Mouse (Mus musculus) ES-Bruce4 (cell line): ENCODE data around the gene Sprtn. TPM values are rescaled to one million over a fixed set of nuclear protein-coding genes. Genes with fewer than 3 reads are reported as not detected.

Experiments used
- H3K27ac ChIP-seq: 2 replicates; pipeline ENCODE4 v1.5.1; 2012; ENCODE audit warnings: low read length, inconsistent platforms; ENCODE audit not compliant: insufficient read depth
- H3K27me3 ChIP-seq: 2 replicates; pipeline ENCODE4 v1.6.1; 2012; ENCODE audit warnings: mild to moderate bottlenecking, low read length, inconsistent platforms; ENCODE audit not compliant: control insufficient read depth, poor library complexity, insufficient read depth, severe bottlenecking
- H3K36me3 ChIP-seq: 2 replicates; pipeline ENCODE4 v1.6.1; 2012; ENCODE audit warnings: inconsistent platforms, mild to moderate bottlenecking, low read length, moderate library complexity; ENCODE audit not compliant: control insufficient read depth, poor library complexity, insufficient read depth, severe bottlenecking
- H3K4me1 ChIP-seq: one replicate; pipeline ENCODE4 v1.8.1; 2011; ENCODE audit warnings: low read length; ENCODE audit not compliant: control insufficient read depth, insufficient read depth
- H3K4me3 ChIP-seq: 2 replicates; pipeline ENCODE4 v1.5.1; 2011; ENCODE audit warnings: low read depth, mild to moderate bottlenecking, low read length
- H3K9ac ChIP-seq: 2 replicates; pipeline ENCODE4 v1.6.1; 2012; ENCODE audit warnings: low read depth, mild to moderate bottlenecking, inconsistent platforms; ENCODE audit not compliant: poor library complexity, severe bottlenecking
- H3K9me3 ChIP-seq: replicated peaks from 2 replicates; pipeline ENCODE4 v1.6.1; 2012; ENCODE audit warnings: mild to moderate bottlenecking, low read length, inconsistent platforms; ENCODE audit not compliant: control insufficient read depth, poor library complexity, insufficient read depth, severe bottlenecking
- CTCF ChIP-seq: IDR thresholded peaks from one replicate; pipeline ENCODE4 v1.8.1; 2011; ENCODE audit warnings: low read depth, low read length
- EP300 ChIP-seq: IDR thresholded peaks from 2 replicates; pipeline ENCODE4 v1.6.1; 2011; ENCODE audit warnings: low read depth, low read length; ENCODE audit not compliant: insufficient read depth
- POLR2A ChIP-seq: IDR thresholded peaks from one replicate; pipeline ENCODE4 v1.8.1; 2011; ENCODE audit warnings: low read length; ENCODE audit not compliant: insufficient read depth
- polyA plus RNA-seq: library from polyadenylated mRNA; stranded (reverse); fragments of >200 nt; gene quantifications from 2 replicates; pipeline ENCODE4 v1.2.4, GENCODE M21; 2011; ENCODE audit warnings: low read depth; ENCODE audit not compliant: missing spikeins, insufficient read depth, insufficient read length

The Sprtn gene
- polyA plus RNA-seq, 1 experiment = 14.3 TPM

GRCm38 (mm10) chr8:124932435-124932834 is 34.7 kb downstream of the Sprtn start:
- Histone ChIP-seq H3K9me3 (no peaks in the 10 kb centered on the region), H3K27me3 (no peaks in the 10 kb centered on the region), H3K9ac (no peak overlapping the region), H3K4me1 (no peaks in the 10 kb centered on the region), H3K36me3 (no peaks in the 10 kb centered on the region), H3K4me3 (no peak overlapping the region), H3K27ac (no peak overlapping the region)
- no peak for TF ChIP-seq CTCF
- TF ChIP-seq EP300 = no peak
- TF ChIP-seq POLR2A = no peak

DNA sequence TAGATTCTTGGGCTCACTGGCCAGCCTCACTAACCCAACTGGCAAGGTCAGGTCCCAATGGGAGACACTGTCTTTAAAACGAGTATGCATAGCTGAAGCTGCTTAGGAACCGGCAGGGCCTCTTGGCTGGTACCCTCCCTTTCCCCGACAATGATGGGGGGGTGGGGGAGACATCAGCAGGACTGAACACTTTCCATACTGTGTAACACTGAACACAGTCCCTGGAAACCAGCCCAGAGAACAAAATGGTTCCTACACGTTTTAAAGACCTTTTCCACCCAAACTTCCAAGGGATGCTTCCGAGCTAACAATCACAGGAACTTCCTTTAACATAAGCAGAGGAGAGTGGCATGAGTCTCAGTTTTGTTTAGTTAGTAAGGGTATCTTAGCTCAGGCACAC is 37.4 kb downstream of the Sprtn start:
- no peaks in the 10 kb centered on the region for H3K27me3 ChIP-seq
- H3K9ac ChIP-seq = no peak overlapping the region
- TF ChIP-seq POLR2A = no peak
- no peak for TF ChIP-seq CTCF
- TF ChIP-seq EP300 = no peak
- H3K4me1 ChIP-seq = no peaks in the 10 kb centered on the region
- no peaks in the 10 kb centered on the region for H3K36me3 ChIP-seq
- no peak overlapping the region for H3K27ac ChIP-seq
- no peak overlapping the region for H3K4me3 ChIP-seq
- no peaks in the 10 kb centered on the region for H3K9me3 ChIP-seq

- Histone ChIP-seq H3K9ac (no peak overlapping the region), H3K27me3 (no peaks in the 10 kb centered on the region), H3K27ac (no peak overlapping the region), H3K36me3 (no peaks in the 10 kb centered on the region), H3K4me3 (no peak overlapping the region), H3K4me1 (no peaks in the 10 kb centered on the region), H3K9me3 (no peaks in the 10 kb centered on the region)
- TF ChIP-seq POLR2A (no peak), EP300 (no peak), CTCF (no peak)
Measured at GRCm38 (mm10) chr8:124936699-124937098, 39.0 kb downstream of the Sprtn start.

DNA sequence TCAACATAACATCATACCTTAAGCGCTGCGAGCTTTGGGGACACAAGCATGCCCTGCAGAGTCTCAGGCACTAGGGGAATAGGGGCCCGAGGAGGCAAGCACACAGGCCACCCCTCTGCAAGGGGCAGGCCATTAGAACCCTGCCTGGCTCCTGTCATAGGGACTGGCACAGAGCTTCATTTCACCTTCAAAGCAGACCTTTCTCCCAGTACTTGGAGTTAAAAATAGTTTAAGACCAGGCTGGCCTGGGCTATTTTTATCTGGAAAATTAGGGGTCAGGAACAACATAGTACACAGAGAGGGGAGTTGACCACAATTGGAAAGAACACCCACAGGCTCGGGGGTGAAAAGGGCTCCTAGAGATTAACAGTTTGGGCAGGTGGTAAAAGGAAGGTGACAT is 39.6 kb downstream of the Sprtn start:
- Histone ChIP-seq H3K4me1 (no peaks in the 10 kb centered on the region), H3K27ac (no peak overlapping the region), H3K36me3 (no peaks in the 10 kb centered on the region), H3K27me3 (no peaks in the 10 kb centered on the region), H3K4me3 (no peak overlapping the region), H3K9me3 (no peaks in the 10 kb centered on the region), H3K9ac (no peak overlapping the region)
- TF ChIP-seq POLR2A (no peak), CTCF (no peak), EP300 (no peak)

GRCm38 (mm10) chr8:124943801-124944200 is 46.1 kb downstream of the Sprtn start:
- Histone ChIP-seq H3K4me3 (no peak overlapping the region), H3K9ac (no peak overlapping the region), H3K36me3 (no peaks in the 10 kb centered on the region), H3K27me3 (no peaks in the 10 kb centered on the region), H3K9me3 (no peaks in the 10 kb centered on the region), H3K27ac (no peak overlapping the region), H3K4me1 (no peaks in the 10 kb centered on the region)
- no peak for TF ChIP-seq CTCF
- TF ChIP-seq EP300 = no peak
- no peak for TF ChIP-seq POLR2A

- no peaks in the 10 kb centered on the region for H3K27me3 ChIP-seq
- H3K9ac ChIP-seq = no peak overlapping the region
- H3K4me3 ChIP-seq = no peak overlapping the region
- no peak overlapping the region for H3K27ac ChIP-seq
- H3K4me1 ChIP-seq = no peaks in the 10 kb centered on the region
- no peaks in the 10 kb centered on the region for H3K36me3 ChIP-seq
- no peaks in the 10 kb centered on the region for H3K9me3 ChIP-seq
- TF ChIP-seq POLR2A = no peak
- TF ChIP-seq CTCF = no peak
- no peak for TF ChIP-seq EP300
Measured at GRCm38 (mm10) chr8:124944406-124944805, 46.7 kb downstream of the Sprtn start.
